Mouse (Mus musculus): ENCODE data around the gene Cep57. TPM values are rescaled to one million over a fixed set of nuclear protein-coding genes. Genes with fewer than 3 reads are reported as not detected.
"Not testable (repeated sequence)": the region's sequence is repeated elsewhere in the genome, so short reads cannot be mapped to it uniquely, and the experiment has no call there.

Gene Cep57
- polyA plus RNA-seq, 1 experiment from 2014 or later: 49.2 TPM

- H3K4me1 ChIP-seq (replicated peaks; ENCODE audit: insufficient read depth, low read length): no peaks in the 10 kb centered on the region
- no peaks in the 10 kb centered on the region for H3K9me3 ChIP-seq (replicated peaks; ENCODE audit: low read length)
- TF ChIP-seq CTCF (IDR thresholded peaks at IDR 0.05; ENCODE audit: low read depth): no peak
- H3K27me3 ChIP-seq (ENCODE audit: insufficient read depth, low read length): no peaks in the 10 kb centered on the region
- H3K4me3 ChIP-seq (replicated peaks; ENCODE audit: low read depth, low read length): no peak overlapping the region
- H3K27ac ChIP-seq: no peak overlapping the region
- whole genome bisulfite sequencing: 90% methylated on average over 5 of the region's 5 CpGs
- DNase-seq (ENCODE audit: low spot score): no peak
- no peak for ATAC-seq (replicated peaks; ENCODE audit: low FRiP score, low read depth)
- no peak overlapping the region for H3K4me2 ChIP-seq (ENCODE audit: low read length)
- H3K36me3 ChIP-seq (ENCODE audit: insufficient read depth, low read length): peaks cover 55% of the 10 kb centered on the region
- H3K9ac ChIP-seq (ENCODE audit: low read depth, low read length): no peak overlapping the region
These were observed 19.2 kb downstream of the Cep57 start for GRCm38 (mm10) chr9:13807657-13808056.

- no peak overlapping the region for H3K9ac ChIP-seq (ENCODE audit: low read depth, low read length)
- no peak for TF ChIP-seq CTCF (IDR thresholded peaks at IDR 0.05; ENCODE audit: low read depth)
- peaks cover 47% of the 10 kb centered on the region for H3K36me3 ChIP-seq (ENCODE audit: insufficient read depth, low read length)
- 92% methylated on average over 7 of the region's 7 CpGs for WGBS
- DNase-seq (ENCODE audit: low spot score) (no peak), ATAC-seq (replicated peaks; ENCODE audit: low FRiP score, low read depth) (no peak)
- H3K4me1 ChIP-seq (replicated peaks; ENCODE audit: insufficient read depth, low read length): no peaks in the 10 kb centered on the region
- H3K4me2 ChIP-seq (ENCODE audit: low read length): no peak overlapping the region
- H3K27me3 ChIP-seq (ENCODE audit: insufficient read depth, low read length): no peaks in the 10 kb centered on the region
- H3K9me3 ChIP-seq (replicated peaks; ENCODE audit: low read length): no peaks in the 10 kb centered on the region
- H3K27ac ChIP-seq: no peak overlapping the region
- no peak overlapping the region for H3K4me3 ChIP-seq (replicated peaks; ENCODE audit: low read depth, low read length)
These were observed 20.1 kb downstream of the Cep57 start for GRCm38 (mm10) chr9:13806854-13807253.

GRCm38 (mm10) chr9:13804480-13804879 is 22.4 kb downstream of the Cep57 start:
- 79% methylated on average over 1 of the region's 1 CpGs for WGBS
- ATAC-seq (replicated peaks; ENCODE audit: low FRiP score, low read depth): no peak
- no peak overlapping the region for H3K4me3 ChIP-seq (replicated peaks; ENCODE audit: low read depth, low read length)
- H3K4me2 ChIP-seq (ENCODE audit: low read length): no peak overlapping the region
- no peak overlapping the region for H3K9ac ChIP-seq (ENCODE audit: low read depth, low read length)
- H3K4me1 ChIP-seq (replicated peaks; ENCODE audit: insufficient read depth, low read length): no peaks in the 10 kb centered on the region
- peaks cover 36% of the 10 kb centered on the region for H3K36me3 ChIP-seq (ENCODE audit: insufficient read depth, low read length)
- no peak for TF ChIP-seq CTCF (IDR thresholded peaks at IDR 0.05; ENCODE audit: low read depth)
- no peak overlapping the region for H3K27ac ChIP-seq
- DNase-seq (ENCODE audit: low spot score): no peak
- no peaks in the 10 kb centered on the region for H3K27me3 ChIP-seq (ENCODE audit: insufficient read depth, low read length)
- no peaks in the 10 kb centered on the region for H3K9me3 ChIP-seq (replicated peaks; ENCODE audit: low read length)

- WGBS: 94% methylated on average over 2 of the region's 2 CpGs
- Histone ChIP-seq H3K27me3 (ENCODE audit: insufficient read depth, low read length) (no peaks in the 10 kb centered on the region), H3K4me2 (ENCODE audit: low read length) (no peak overlapping the region), H3K27ac (no peak overlapping the region), H3K4me1 (replicated peaks; ENCODE audit: insufficient read depth, low read length) (no peaks in the 10 kb centered on the region), H3K4me3 (replicated peaks; ENCODE audit: low read depth, low read length) (no peak overlapping the region), H3K9me3 (replicated peaks; ENCODE audit: low read length) (no peaks in the 10 kb centered on the region), H3K36me3 (ENCODE audit: insufficient read depth, low read length) (peaks cover 43% of the 10 kb centered on the region), H3K9ac (ENCODE audit: low read depth, low read length) (no peak overlapping the region)
- DNase-seq (ENCODE audit: low spot score): no peak
- no peak for TF ChIP-seq CTCF (IDR thresholded peaks at IDR 0.05; ENCODE audit: low read depth)
- ATAC-seq (replicated peaks; ENCODE audit: low FRiP score, low read depth): no peak
These were observed 32.2 kb downstream of the Cep57 start for GRCm38 (mm10) chr9:13794756-13795155.

- ATAC-seq (replicated peaks; ENCODE audit: low FRiP score, low read depth): no peak
- Histone ChIP-seq H3K9ac (ENCODE audit: low read depth, low read length) (no peak overlapping the region), H3K27ac (no peak overlapping the region), H3K27me3 (ENCODE audit: insufficient read depth, low read length) (no peaks in the 10 kb centered on the region), H3K4me3 (replicated peaks; ENCODE audit: low read depth, low read length) (no peak overlapping the region), H3K4me1 (replicated peaks; ENCODE audit: insufficient read depth, low read length) (no peaks in the 10 kb centered on the region), H3K36me3 (ENCODE audit: insufficient read depth, low read length) (peaks cover 43% of the 10 kb centered on the region), H3K9me3 (replicated peaks; ENCODE audit: low read length) (no peaks in the 10 kb centered on the region), H3K4me2 (ENCODE audit: low read length) (no peak overlapping the region)
- no peak for TF ChIP-seq CTCF (IDR thresholded peaks at IDR 0.05; ENCODE audit: low read depth)
- WGBS: 86% methylated on average over 1 of the region's 1 CpGs
- no peak for DNase-seq (ENCODE audit: low spot score)
These were observed 32.6 kb downstream of the Cep57 start for GRCm38 (mm10) chr9:13794302-13794701.

- H3K4me2 ChIP-seq (ENCODE audit: low read length); H3K27ac ChIP-seq; H3K9me3 ChIP-seq (replicated peaks; ENCODE audit: low read length); H3K9ac ChIP-seq (ENCODE audit: low read depth, low read length); H3K4me1 ChIP-seq (replicated peaks; ENCODE audit: insufficient read depth, low read length); H3K4me3 ChIP-seq (replicated peaks; ENCODE audit: low read depth, low read length); H3K27me3 ChIP-seq (ENCODE audit: insufficient read depth, low read length); DNase-seq (ENCODE audit: low spot score); ATAC-seq (replicated peaks; ENCODE audit: low FRiP score, low read depth): not testable (repeated sequence)
- WGBS: 97% methylated on average over 7 of the region's 8 CpGs
- peaks cover 34% of the 10 kb centered on the region for H3K36me3 ChIP-seq (ENCODE audit: insufficient read depth, low read length)
These were observed 36.0 kb downstream of the Cep57 start for GRCm38 (mm10) chr9:13790864-13791263.

- no peak overlapping the region for H3K4me2 ChIP-seq (ENCODE audit: low read length)
- no peak for DNase-seq (ENCODE audit: low spot score)
- H3K27me3 ChIP-seq (ENCODE audit: insufficient read depth, low read length): no peaks in the 10 kb centered on the region
- H3K9ac ChIP-seq (ENCODE audit: low read depth, low read length): no peak overlapping the region
- no peaks in the 10 kb centered on the region for H3K4me1 ChIP-seq (replicated peaks; ENCODE audit: insufficient read depth, low read length)
- TF ChIP-seq CTCF (IDR thresholded peaks at IDR 0.05; ENCODE audit: low read depth): no peak
- H3K4me3 ChIP-seq (replicated peaks; ENCODE audit: low read depth, low read length): no peak overlapping the region
- peaks cover 23% of the 10 kb centered on the region for H3K36me3 ChIP-seq (ENCODE audit: insufficient read depth, low read length)
- H3K9me3 ChIP-seq (replicated peaks; ENCODE audit: low read length): no peaks in the 10 kb centered on the region
- 100% methylated on average over 1 of the region's 1 CpGs for WGBS
- ATAC-seq (replicated peaks; ENCODE audit: low FRiP score, low read depth): no peak
- no peak overlapping the region for H3K27ac ChIP-seq
These were observed 44.9 kb downstream of the Cep57 start for GRCm38 (mm10) chr9:13781985-13782384.

All from kidney, postnatal 0 days (tissue).